Mouse (Mus musculus): ENCODE data around the gene Bcr. TPM values are rescaled to one million over a fixed set of nuclear protein-coding genes. Genes with fewer than 3 reads are reported as not detected.

Bcr gene
- total and polyA plus RNA-seq, 2 experiments from 2014 or later, result 11.0 to 59.8 TPM

DNA sequence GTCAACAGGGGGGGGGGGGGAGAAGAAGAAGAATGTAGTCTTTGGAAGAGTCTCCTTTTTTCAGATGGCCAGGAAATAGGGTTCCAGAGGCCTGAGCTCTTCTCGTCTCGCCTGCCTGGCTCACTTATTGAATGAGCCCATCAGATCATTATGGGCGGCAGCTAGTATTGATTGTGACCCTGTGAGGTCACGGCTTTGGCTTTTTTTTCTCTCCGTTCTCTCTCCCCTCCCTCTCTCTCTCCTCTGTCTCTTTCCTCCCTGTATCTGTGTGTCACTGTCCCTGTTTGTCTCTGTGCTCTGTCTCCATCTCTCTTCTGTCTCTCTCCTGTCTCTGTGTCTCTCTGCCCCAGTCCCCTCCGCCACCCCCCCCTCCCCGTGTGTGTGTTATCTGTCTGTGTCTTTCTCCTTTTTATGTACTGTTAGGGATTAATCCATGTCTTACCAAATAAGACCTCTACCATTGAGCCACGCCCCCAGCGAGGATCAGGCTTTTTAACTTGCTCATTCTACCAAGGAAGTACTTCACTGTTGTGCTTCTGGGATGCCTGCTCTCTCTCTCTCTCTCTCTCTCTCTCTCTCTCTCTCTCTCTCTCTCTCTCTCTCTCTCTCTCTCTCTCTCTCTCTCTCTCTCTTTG lies 1.5 kb upstream of the Bcr start:
- no peaks in the 10 kb centered on the region for H3K27me3 ChIP-seq (ENCODE audit: insufficient read depth, low read length)
- 26% methylated on average over 9 of the region's 9 CpGs for WGBS
- H3K9me3 ChIP-seq (ENCODE audit: low read length), result no peaks in the 10 kb centered on the region
- H3K9ac ChIP-seq (replicated peaks; ENCODE audit: low read length, poor library complexity, severe bottlenecking), result no peak overlapping the region
- no peak for TF ChIP-seq CTCF (IDR thresholded peaks at IDR 0.05)
- DNase-seq (ENCODE audit: low spot score) (no peak), ATAC-seq (ENCODE audit: low FRiP score) (no peak)
- H3K27ac ChIP-seq (ENCODE audit: low read depth, low read length), result no peak overlapping the region
- H3K36me3 ChIP-seq (ENCODE audit: insufficient read depth, low read length), result no peaks in the 10 kb centered on the region
- no peak overlapping the region for H3K4me3 ChIP-seq (ENCODE audit: low read depth, low read length)
- H3K4me2 ChIP-seq (ENCODE audit: low read depth, low read length, poor library complexity, severe bottlenecking), result peak overlapping the region; percentile 95; the same call in 1 of the 2 replicates
- peaks cover 24% of the 10 kb centered on the region; the same call in 1 of the 2 replicates for H3K4me1 ChIP-seq (ENCODE audit: insufficient read depth, low read length)

DNA sequence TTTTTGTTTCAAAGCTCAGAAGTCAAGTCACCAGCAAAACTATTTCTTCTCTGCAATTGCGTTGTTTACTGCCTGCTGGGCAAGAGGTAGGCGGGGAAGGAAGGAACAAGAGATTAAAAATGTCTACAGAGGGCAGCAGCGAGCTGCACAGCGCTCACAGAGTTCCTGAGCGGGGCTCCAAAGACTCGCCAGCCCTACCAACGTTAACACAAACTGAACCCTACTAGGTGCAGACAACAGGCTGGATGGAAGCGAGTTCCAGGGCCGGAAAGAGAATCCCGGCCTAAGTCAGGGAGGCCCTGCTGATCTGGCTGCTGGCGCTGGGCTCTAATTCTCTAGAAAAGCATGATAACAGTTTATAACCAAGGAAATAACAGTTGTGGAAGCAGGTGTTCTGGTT lies 996 bp upstream of the Bcr start:
- DNase-seq (ENCODE audit: low spot score), result peak; percentile 91
- Histone ChIP-seq H3K36me3 (ENCODE audit: insufficient read depth, low read length) (no peaks in the 10 kb centered on the region), H3K27ac (ENCODE audit: low read depth, low read length) (0 out of 2 replicates have a peak overlapping the region, but pooled peaks have one; percentile 4), H3K9ac (replicated peaks; ENCODE audit: low read length, poor library complexity, severe bottlenecking) (0 out of 2 replicates have a peak overlapping the region, but pooled peaks have one; percentile 29), H3K4me2 (ENCODE audit: low read depth, low read length, poor library complexity, severe bottlenecking) (peak overlapping the region; percentile 95), H3K27me3 (ENCODE audit: insufficient read depth, low read length) (no peaks in the 10 kb centered on the region), H3K9me3 (ENCODE audit: low read length) (no peaks in the 10 kb centered on the region), H3K4me1 (ENCODE audit: insufficient read depth, low read length) (peaks cover 29% of the 10 kb centered on the region), H3K4me3 (ENCODE audit: low read depth, low read length) (peak overlapping the region; percentile 64; the same call in 1 of the 2 replicates)
- 2% methylated on average over 11 of the region's 11 CpGs for WGBS
- peak; percentile 86 for TF ChIP-seq CTCF (IDR thresholded peaks at IDR 0.05)
- ATAC-seq (ENCODE audit: low FRiP score), result no peak

DNA sequence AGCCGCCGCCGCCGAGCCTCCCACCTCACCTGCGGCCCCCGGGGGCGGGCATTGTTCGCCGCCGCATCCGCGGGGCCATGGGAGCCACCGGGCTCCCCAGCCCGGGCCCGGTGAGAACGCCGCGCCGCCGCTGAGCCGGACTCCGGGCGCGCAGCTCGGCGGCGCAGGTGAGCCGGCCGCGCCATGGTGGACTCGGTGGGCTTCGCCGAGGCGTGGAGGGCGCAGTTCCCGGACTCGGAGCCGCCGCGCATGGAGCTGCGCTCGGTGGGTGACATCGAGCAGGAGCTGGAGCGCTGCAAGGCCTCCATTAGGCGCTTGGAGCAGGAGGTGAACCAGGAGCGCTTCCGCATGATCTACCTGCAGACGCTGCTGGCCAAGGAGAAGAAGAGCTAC lies 447 bp downstream of the Bcr start:
- no peaks in the 10 kb centered on the region for H3K27me3 ChIP-seq (ENCODE audit: insufficient read depth, low read length)
- DNase-seq (ENCODE audit: low spot score) (no peak), ATAC-seq (ENCODE audit: low FRiP score) (peak; percentile 13; the same call in 1 of the 2 replicates)
- H3K9ac ChIP-seq (replicated peaks; ENCODE audit: low read length, poor library complexity, severe bottlenecking), result peak overlapping the region; percentile 73
- no peaks in the 10 kb centered on the region for H3K36me3 ChIP-seq (ENCODE audit: insufficient read depth, low read length)
- peak overlapping the region; percentile 86 for H3K27ac ChIP-seq (ENCODE audit: low read depth, low read length)
- H3K9me3 ChIP-seq (ENCODE audit: low read length), result no peaks in the 10 kb centered on the region
- peaks cover 36% of the 10 kb centered on the region for H3K4me1 ChIP-seq (ENCODE audit: insufficient read depth, low read length)
- peak overlapping the region; percentile 64 for H3K4me3 ChIP-seq (ENCODE audit: low read depth, low read length)
- no peak for TF ChIP-seq CTCF (IDR thresholded peaks at IDR 0.05)
- H3K4me2 ChIP-seq (ENCODE audit: low read depth, low read length, poor library complexity, severe bottlenecking), result peak overlapping the region; percentile 95
- WGBS, result under 1% methylated on average over 36 of the region's 48 CpGs

DNA sequence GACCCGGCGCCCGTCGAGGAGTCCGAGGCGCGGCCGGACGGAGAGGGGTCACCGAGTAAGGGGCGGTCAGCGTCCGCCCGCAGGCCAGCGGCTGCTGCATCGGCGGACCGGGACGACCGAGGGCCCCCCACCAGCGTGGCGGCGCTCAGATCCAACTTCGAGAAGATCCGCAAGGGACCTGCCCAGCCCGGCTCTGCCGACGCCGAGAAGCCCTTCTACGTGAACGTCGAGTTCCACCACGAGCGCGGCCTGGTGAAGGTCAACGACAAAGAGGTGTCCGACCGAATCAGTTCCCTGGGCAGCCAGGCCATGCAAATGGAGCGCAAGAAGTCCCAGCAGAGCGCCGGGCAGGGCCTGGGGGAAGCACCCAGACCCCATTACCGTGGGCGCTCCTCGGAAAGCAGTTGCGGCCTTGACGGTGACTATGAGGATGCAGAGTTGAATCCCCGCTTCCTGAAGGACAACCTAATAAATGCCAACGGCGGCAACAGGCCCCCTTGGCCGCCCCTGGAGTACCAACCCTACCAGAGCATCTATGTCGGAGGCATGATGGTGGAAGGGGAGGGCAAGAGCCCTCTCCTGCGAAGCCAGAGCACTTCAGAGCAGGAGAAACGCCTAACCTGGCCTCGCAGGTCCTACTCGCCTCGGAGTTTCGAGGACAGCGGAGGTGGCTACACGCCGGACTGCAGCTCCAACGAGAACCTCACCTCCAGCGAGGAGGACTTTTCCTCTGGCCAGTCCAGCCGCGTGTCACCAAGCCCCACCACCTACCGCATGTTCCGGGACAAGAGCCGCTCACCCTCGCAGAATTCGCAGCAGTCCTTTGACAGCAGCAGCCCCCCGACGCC lies 1.2 kb downstream of the Bcr start:
- under 1% methylated on average over 70 of the region's 71 CpGs for WGBS
- peak overlapping the region; percentile 64 for H3K4me3 ChIP-seq (ENCODE audit: low read depth, low read length)
- peak overlapping the region; percentile 73 for H3K9ac ChIP-seq (replicated peaks; ENCODE audit: low read length, poor library complexity, severe bottlenecking)
- no peak for TF ChIP-seq CTCF (IDR thresholded peaks at IDR 0.05)
- peak overlapping the region; percentile 86 for H3K27ac ChIP-seq (ENCODE audit: low read depth, low read length)
- no peak for DNase-seq (ENCODE audit: low spot score)
- peaks cover 35% of the 10 kb centered on the region for H3K4me1 ChIP-seq (ENCODE audit: insufficient read depth, low read length)
- H3K9me3 ChIP-seq (ENCODE audit: low read length), result no peaks in the 10 kb centered on the region
- no peaks in the 10 kb centered on the region for H3K27me3 ChIP-seq (ENCODE audit: insufficient read depth, low read length)
- H3K36me3 ChIP-seq (ENCODE audit: insufficient read depth, low read length), result no peaks in the 10 kb centered on the region
- peak overlapping the region; percentile 95 for H3K4me2 ChIP-seq (ENCODE audit: low read depth, low read length, poor library complexity, severe bottlenecking)
- no peak for ATAC-seq (ENCODE audit: low FRiP score)

DNA sequence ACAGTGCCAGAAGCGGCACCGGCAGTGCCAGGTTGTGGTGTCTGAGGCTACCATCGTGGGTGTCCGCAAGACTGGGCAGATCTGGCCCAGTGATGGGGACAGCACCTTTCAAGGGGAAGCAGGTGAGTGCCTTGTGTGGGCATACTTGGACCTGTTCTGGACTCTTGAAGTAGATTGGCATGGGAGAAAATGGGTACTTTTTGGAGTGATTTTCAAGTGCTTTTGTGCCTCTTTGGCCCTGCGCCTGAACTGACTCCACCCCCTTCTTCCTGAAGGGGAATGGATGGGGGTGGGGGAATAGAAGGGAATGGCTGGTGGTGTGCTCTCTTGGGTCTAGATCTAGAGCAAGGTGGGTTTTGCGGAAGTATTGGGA lies 1.8 kb downstream of the Bcr start:
- DNase-seq (ENCODE audit: low spot score) (no peak), ATAC-seq (ENCODE audit: low FRiP score) (no peak)
- Histone ChIP-seq H3K4me2 (ENCODE audit: low read depth, low read length, poor library complexity, severe bottlenecking) (peak overlapping the region; percentile 95), H3K4me1 (ENCODE audit: insufficient read depth, low read length) (peaks cover 37% of the 10 kb centered on the region), H3K9ac (replicated peaks; ENCODE audit: low read length, poor library complexity, severe bottlenecking) (peak overlapping the region; percentile 73), H3K27ac (ENCODE audit: low read depth, low read length) (no peak overlapping the region), H3K9me3 (ENCODE audit: low read length) (no peaks in the 10 kb centered on the region), H3K27me3 (ENCODE audit: insufficient read depth, low read length) (no peaks in the 10 kb centered on the region), H3K4me3 (ENCODE audit: low read depth, low read length) (peak overlapping the region; percentile 64), H3K36me3 (ENCODE audit: insufficient read depth, low read length) (no peaks in the 10 kb centered on the region)
- WGBS, result 21% methylated on average over 6 of the region's 6 CpGs
- TF ChIP-seq CTCF (IDR thresholded peaks at IDR 0.05), result no peak

DNA sequence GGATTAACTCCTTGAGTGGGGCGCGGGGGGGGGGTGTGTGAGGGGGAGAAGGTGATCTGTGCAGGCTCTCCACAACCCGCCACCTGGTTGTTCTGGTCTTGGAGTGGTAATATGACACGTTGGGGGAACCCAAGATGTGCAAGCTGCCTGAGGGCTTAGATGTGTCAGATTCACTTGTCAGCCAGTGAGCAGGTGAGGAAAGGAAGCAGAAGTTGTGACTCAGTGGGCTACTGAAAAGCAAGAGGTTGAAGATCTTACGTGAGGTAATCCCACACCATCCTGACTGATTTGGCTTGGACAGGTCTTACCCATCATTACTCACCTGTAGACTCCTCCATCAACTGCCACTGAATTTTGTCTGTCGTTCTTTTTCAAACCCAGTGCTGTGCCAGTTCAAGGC lies 2.2 kb downstream of the Bcr start:
- TF ChIP-seq CTCF (IDR thresholded peaks at IDR 0.05), result no peak
- no peak for ATAC-seq (ENCODE audit: low FRiP score)
- peaks cover 37% of the 10 kb centered on the region for H3K4me1 ChIP-seq (ENCODE audit: insufficient read depth, low read length)

More for the DNA sequence above, 2.2 kb downstream of the Bcr start:
- H3K9ac ChIP-seq (replicated peaks; ENCODE audit: low read length, poor library complexity, severe bottlenecking), result peak overlapping the region; percentile 73; the same call in 1 of the 2 replicates
- no peak overlapping the region for H3K27ac ChIP-seq (ENCODE audit: low read depth, low read length)
- peak overlapping the region; percentile 64 for H3K4me3 ChIP-seq (ENCODE audit: low read depth, low read length)
- peak overlapping the region; percentile 95 for H3K4me2 ChIP-seq (ENCODE audit: low read depth, low read length, poor library complexity, severe bottlenecking)
- no peak for DNase-seq (ENCODE audit: low spot score)
- WGBS, result 42% methylated on average over 6 of the region's 6 CpGs
- H3K9me3 ChIP-seq (ENCODE audit: low read length), result no peaks in the 10 kb centered on the region
- H3K36me3 ChIP-seq (ENCODE audit: insufficient read depth, low read length), result no peaks in the 10 kb centered on the region
- H3K27me3 ChIP-seq (ENCODE audit: insufficient read depth, low read length), result no peaks in the 10 kb centered on the region

Measured in midbrain, postnatal 0 days (tissue).